Mouse (Mus musculus) CH12.LX (cell line): Measurements from ENCODE around the gene Ror2. TPM values are rescaled to one million over a fixed set of nuclear protein-coding genes. Genes with fewer than 3 reads are reported as not detected.

ENCODE experiments used
- DNase-seq: peaks from one replicate; pipeline ENCODE4 v3.0.0-alpha.2; 2013; ENCODE audit errors: extremely low read depth
- H3K27ac ChIP-seq: 2 replicates; pipeline ENCODE4 v1.5.1; 2012; ENCODE audit warnings: low read depth, mild to moderate bottlenecking, control low read depth, moderate library complexity; ENCODE audit not compliant: insufficient read depth
- H3K27me3 ChIP-seq: replicated peaks from 2 replicates; pipeline ENCODE3; 2012; ENCODE audit warnings: inconsistent platforms
- H3K36me3 ChIP-seq, 2 experiments: replicated peaks in 1 of 2; 2 replicates each; pipeline versions ENCODE3 to v1.6.1; 2012; ENCODE audit warnings: inconsistent platforms in 1 of 2, low read length in 1 of 2, mild to moderate bottlenecking in 1 of 2, mixed read lengths in 1 of 2, moderate library complexity in 1 of 2; ENCODE audit not compliant: control insufficient read depth in 1 of 2, insufficient read depth in 1 of 2
- H3K4me1 ChIP-seq, 2 experiments: 2 replicates each; pipeline ENCODE4 v1.6.1; 2012; ENCODE audit warnings: inconsistent platforms in 1 of 2, moderate library complexity in 1 of 2; ENCODE audit not compliant: insufficient read depth in 2 of 2, control insufficient read depth in 1 of 2
- H3K4me2 ChIP-seq: 2 replicates; pipeline ENCODE4 v1.6.1; 2012; ENCODE audit warnings: low read depth, mild to moderate bottlenecking, control low read depth; ENCODE audit not compliant: poor library complexity, insufficient read depth, severe bottlenecking
- H3K4me3 ChIP-seq, 3 experiments: fragments of 150-350 bp in 1 of 3; sonication (generic) in 1 of 3; replicated peaks in 1 of 3; 2 replicates each; pipeline versions ENCODE3 to v1.5.1; 2011 to 2012; ENCODE audit warnings: low read depth in 2 of 3, low read length in 2 of 3, mild to moderate bottlenecking in 2 of 3, moderate library complexity in 2 of 3, control low read depth in 1 of 3, improper control_type of control experiment in 1 of 3, inconsistent platforms in 1 of 3, mixed read lengths in 1 of 3; ENCODE audit not compliant: poor library complexity in 1 of 3
- H3K79me2 ChIP-seq: replicated peaks from 2 replicates; pipeline ENCODE4 v1.6.1; 2012; ENCODE audit warnings: mild to moderate bottlenecking, moderate library complexity; ENCODE audit not compliant: control insufficient read depth, poor library complexity, insufficient read depth, severe bottlenecking; ENCODE audit errors: extremely low read depth
- H3K9ac ChIP-seq: 2 replicates; pipeline ENCODE4 v1.6.1; 2012; ENCODE audit warnings: low read depth, mild to moderate bottlenecking, control low read depth, moderate library complexity; ENCODE audit not compliant: insufficient read depth
- H3K9me3 ChIP-seq: replicated peaks from 2 replicates; pipeline ENCODE3; 2012; ENCODE audit warnings: low read length, inconsistent platforms, mixed read lengths
- CHD1 ChIP-seq: IDR thresholded peaks from 2 replicates; pipeline ENCODE4 v1.6.1; 2012; ENCODE audit warnings: low read depth, low read length, improper control_type of control experiment, inconsistent platforms
- CTCF ChIP-seq, 2 experiments: IDR thresholded peaks in 1 of 2; conservative IDR thresholded peaks in 1 of 2; 2 replicates each; pipeline ENCODE4 v1.5.1; 2011 to 2012; ENCODE audit warnings: low read depth in 2 of 2, low read length in 2 of 2, improper control_type of control experiment in 1 of 2, inconsistent platforms in 1 of 2, mild to moderate bottlenecking in 1 of 2, moderate library complexity in 1 of 2
- ETS1 ChIP-seq: conservative IDR thresholded peaks from 2 replicates; pipeline ENCODE4 v1.6.1; 2012; ENCODE audit warnings: low read depth, mild to moderate bottlenecking, inconsistent platforms, low read length, improper control_type of control experiment, moderate library complexity
- GABPA ChIP-seq: IDR thresholded peaks from 2 replicates; pipeline ENCODE4 v1.6.1; 2012; ENCODE audit warnings: low read depth, low read length, improper control_type of control experiment, inconsistent platforms; ENCODE audit not compliant: insufficient replicate concordance
- HCFC1 ChIP-seq: IDR thresholded peaks from 2 replicates; pipeline ENCODE4 v1.6.1; 2012; ENCODE audit warnings: low read depth, mild to moderate bottlenecking, inconsistent platforms, low read length, improper control_type of control experiment
- JUN ChIP-seq: IDR thresholded peaks from 2 replicates; pipeline ENCODE4 v1.6.1; 2011; ENCODE audit warnings: low read depth, mild to moderate bottlenecking, low read length, improper control_type of control experiment, moderate library complexity; ENCODE audit not compliant: insufficient read depth
- JUND ChIP-seq: conservative IDR thresholded peaks from 2 replicates; pipeline ENCODE4 v1.6.1; 2011; ENCODE audit warnings: low read depth, low read length, improper control_type of control experiment
- MEF2A ChIP-seq: IDR thresholded peaks from 2 replicates; pipeline ENCODE4 v1.6.1; 2014; ENCODE audit warnings: low read depth, mild to moderate bottlenecking, inconsistent platforms, low read length, improper control_type of control experiment, borderline replicate concordance
- MXI1 ChIP-seq: IDR thresholded peaks from 2 replicates; pipeline ENCODE4 v1.6.1; 2011; ENCODE audit warnings: mild to moderate bottlenecking, low read depth, low read length, improper control_type of control experiment
- MYC ChIP-seq: IDR thresholded peaks from 2 replicates; pipeline ENCODE4 v1.6.1; 2011; ENCODE audit warnings: low read depth, mild to moderate bottlenecking, improper control_type of control experiment, low read length
- NELFE ChIP-seq: IDR thresholded peaks from 2 replicates; pipeline ENCODE4 v1.6.1; 2011; ENCODE audit warnings: low read depth, low read length, improper control_type of control experiment
- PAX5 ChIP-seq: IDR thresholded peaks from 2 replicates; pipeline ENCODE4 v1.6.1; 2012; ENCODE audit warnings: low read length, inconsistent platforms, mixed read lengths
- POLR2A ChIP-seq: IDR thresholded peaks from 2 replicates; pipeline ENCODE4 v1.6.1; 2011; ENCODE audit warnings: low read depth, mild to moderate bottlenecking, improper control_type of control experiment, low read length
- POLR2AphosphoS2 ChIP-seq: IDR thresholded peaks from 2 replicates; pipeline ENCODE4 v1.6.1; 2011; ENCODE audit warnings: low read depth, low read length, improper control_type of control experiment
- SMC3 ChIP-seq: IDR thresholded peaks from 2 replicates; pipeline ENCODE4 v1.6.1; 2011; ENCODE audit warnings: low read depth, low read length, improper control_type of control experiment
- ZC3H11A ChIP-seq: IDR thresholded peaks from 2 replicates; pipeline ENCODE4 v1.6.1; 2012; ENCODE audit warnings: low read depth, mild to moderate bottlenecking, inconsistent platforms, low read length, improper control_type of control experiment
- ZMIZ1 ChIP-seq: IDR thresholded peaks from 2 replicates; pipeline ENCODE4 v1.6.1; 2012; ENCODE audit warnings: low read depth, mild to moderate bottlenecking, inconsistent platforms, low read length, improper control_type of control experiment
- dilution Hi-C: fragments of 300-500 bp; cut with MboI; formaldehyde crosslinking; loops from 2 replicates; pipeline ENCODE4 v1.14.3; 2020; ENCODE audit warnings: low sequenced_read_pairs; ENCODE audit not compliant: extremely low pct_unique_long_range_greater_than_20kb, extremely low pct_ligation_motif_present
- in situ Hi-C: fragments of 300-500 bp; cut with MboI; formaldehyde crosslinking; loops from 3 replicates; pipeline ENCODE4 v1.14.3; 2019; ENCODE audit warnings: low sequenced_read_pairs, low pct_ligation_motif_present, low pct_unique_long_range_greater_than_20kb, mixed read lengths
- polyA plus RNA-seq: library from polyadenylated mRNA; unstranded; fragments of >175 nt; gene quantifications from 2 replicates; pipeline ENCODE4 v1.2.1, GENCODE M21; 2012; ENCODE audit warnings: low read depth; ENCODE audit not compliant: insufficient read length
- total RNA-seq, 2 experiments: library from RNA; depleted of rRNA; stranded (reverse); fragments of 300-350 nt in 1 of 2; fragments of >200 nt in 1 of 2; gene quantifications; 2 replicates each; pipeline ENCODE4 v1.2.3; 2012 to 2014

The Ror2 gene
- total and polyA plus RNA-seq, 3 experiments, result 0.13 to 0.63 (median 0.16) TPM

DNA sequence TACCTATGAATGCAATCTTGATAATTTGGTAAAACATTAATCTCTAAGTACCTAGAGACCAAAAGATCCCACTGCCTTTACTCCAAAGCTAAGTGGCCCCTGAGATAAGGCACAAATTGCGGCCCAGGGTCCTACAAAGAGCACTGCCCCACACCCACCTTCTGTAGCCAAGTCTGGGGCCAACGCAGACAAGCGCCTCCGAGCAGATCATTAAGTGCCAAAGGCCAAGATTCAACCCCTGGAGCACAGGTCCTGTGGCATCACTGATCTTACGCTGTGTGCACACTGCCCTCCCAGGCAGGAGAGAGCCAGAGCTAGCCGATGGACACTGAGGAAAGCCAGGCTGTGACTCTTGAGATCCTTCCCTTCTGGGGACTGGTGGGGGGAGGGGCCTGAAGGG is 38.7 kb downstream of the Ror2 start:
- Histone ChIP-seq H3K27ac (no peak overlapping the region), H3K79me2 (no peaks in the 10 kb centered on the region), H3K36me3 (no peaks in the 10 kb centered on the region), H3K27me3 (no peaks in the 10 kb centered on the region), H3K4me2 (no peak overlapping the region), H3K4me3 (no peak overlapping the region), H3K4me1 (no peaks in the 10 kb centered on the region), H3K9ac (no peak overlapping the region), H3K9me3 (peaks cover 7% of the 10 kb centered on the region)
- in situ Hi-C loops (no loop called here), dilution Hi-C loops (no loop called here)
- no peak for TF ChIP-seq MXI1
- no peak for TF ChIP-seq PAX5
- TF ChIP-seq ZMIZ1, result no peak
- TF ChIP-seq JUN, result no peak
- no peak for TF ChIP-seq NELFE
- TF ChIP-seq HCFC1, result no peak
- TF ChIP-seq JUND, result no peak
- no peak for DNase-seq

DNA sequence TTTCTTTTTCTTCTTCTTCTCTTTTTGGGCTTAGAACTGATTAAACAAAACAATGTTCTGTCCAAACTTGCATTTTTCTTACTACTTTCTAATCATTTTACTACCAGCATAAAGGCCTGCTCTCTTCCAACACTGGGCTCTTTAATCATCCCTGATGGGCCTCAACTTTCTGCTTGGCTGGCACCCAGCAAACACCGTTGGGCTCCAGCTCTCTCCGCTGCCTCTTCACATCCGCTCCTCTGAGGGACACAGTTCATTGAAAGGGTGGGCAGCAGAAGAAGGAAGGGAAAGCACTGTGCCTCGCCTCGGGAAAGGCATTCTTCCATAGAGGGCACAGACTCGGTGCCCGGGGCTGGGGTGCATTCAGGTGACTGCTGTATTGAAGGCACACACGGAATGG is 41.8 kb downstream of the Ror2 start:
- Histone ChIP-seq H3K79me2 (no peaks in the 10 kb centered on the region), H3K27me3 (no peaks in the 10 kb centered on the region), H3K36me3 (no peaks in the 10 kb centered on the region), H3K4me3 (no peak overlapping the region), H3K4me1 (no peaks in the 10 kb centered on the region), H3K27ac (no peak overlapping the region), H3K4me2 (no peak overlapping the region), H3K9me3 (peaks cover 8% of the 10 kb centered on the region), H3K9ac (no peak overlapping the region)
- in situ Hi-C loops, result no loop called here
- DNase-seq, result no peak
- TF ChIP-seq CTCF (conservative IDR thresholded peaks at IDR 0.05 in 1 of 2, IDR thresholded peaks at IDR 0.05 in 1 of 2; ENCODE audit: low read depth in 2 of 2, low read length in 2 of 2) (no peak), SMC3 (no peak), MYC (no peak), CHD1 (no peak), POLR2A (no peak), MEF2A (no peak), ETS1 (no peak), GABPA (no peak), ZC3H11A (no peak), POLR2AphosphoS2 (no peak)
- TF ChIP-seq, all 38 proteins: peak for 0
- dilution Hi-C loops, result no loop called here
